Mouse (Mus musculus): ENCODE data around the gene Inpp5d.
A peak's percentile ranks its signal among the peaks of the same experiment; 100 is the strongest.

Gene Inpp5d

GRCm38 (mm10) chr1:87624826-87625225 lies 4.7 kb downstream of the Inpp5d start:
- no peak for DNase-seq

- no peak for DNase-seq
Observed at GRCm38 (mm10) chr1:87625254-87626025, 5.3 kb downstream of the Inpp5d start.

- DNase-seq: peak; percentile 27
Observed at GRCm38 (mm10) chr1:87626344-87626743, 6.2 kb downstream of the Inpp5d start.

GRCm38 (mm10) chr1:87628085-87628484 lies 8.0 kb downstream of the Inpp5d start:
- DNase-seq: no peak

- no peak for DNase-seq
Observed at GRCm38 (mm10) chr1:87631584-87631983, 11.5 kb downstream of the Inpp5d start.

GRCm38 (mm10) chr1:87632163-87632562 lies 12.1 kb downstream of the Inpp5d start:
- no peak for DNase-seq

GRCm38 (mm10) chr1:87636716-87637117 lies 16.6 kb downstream of the Inpp5d start:
- no peak for DNase-seq

GRCm38 (mm10) chr1:87637121-87637877 lies 17.2 kb downstream of the Inpp5d start:
- no peak for DNase-seq

GRCm38 (mm10) chr1:87637878-87638600 lies 17.9 kb downstream of the Inpp5d start:
- DNase-seq: no peak

- DNase-seq: no peak
Observed at GRCm38 (mm10) chr1:87639724-87640123, 19.6 kb downstream of the Inpp5d start.

GRCm38 (mm10) chr1:87640165-87640661 lies 20.1 kb downstream of the Inpp5d start:
- DNase-seq: peak; percentile 53

- DNase-seq: no peak
Observed at GRCm38 (mm10) chr1:87643016-87643415, 22.9 kb downstream of the Inpp5d start.

GRCm38 (mm10) chr1:87645041-87645440 lies 24.9 kb downstream of the Inpp5d start:
- DNase-seq: no peak

GRCm38 (mm10) chr1:87645748-87646147 lies 25.6 kb downstream of the Inpp5d start:
- no peak for DNase-seq

- DNase-seq: no peak
Observed at GRCm38 (mm10) chr1:87647820-87648219, 27.7 kb downstream of the Inpp5d start.

- no peak for DNase-seq
Observed at GRCm38 (mm10) chr1:87648657-87649056, 28.5 kb downstream of the Inpp5d start.

- no peak for DNase-seq
Observed at GRCm38 (mm10) chr1:87649219-87649805, 29.2 kb downstream of the Inpp5d start.

- no peak for DNase-seq
Observed at GRCm38 (mm10) chr1:87649958-87650474, 29.9 kb downstream of the Inpp5d start.

GRCm38 (mm10) chr1:87650611-87651079 lies 30.5 kb downstream of the Inpp5d start:
- DNase-seq: peak; percentile 49

- no peak for DNase-seq
Observed at GRCm38 (mm10) chr1:87651436-87651835, 31.3 kb downstream of the Inpp5d start.

GRCm38 (mm10) chr1:87655101-87655500 lies 35.0 kb downstream of the Inpp5d start:
- DNase-seq: no peak

- no peak for DNase-seq
Observed at GRCm38 (mm10) chr1:87658063-87658462, 38.0 kb downstream of the Inpp5d start.

- DNase-seq: no peak
Observed at GRCm38 (mm10) chr1:87658485-87658884, 38.4 kb downstream of the Inpp5d start.
